Mouse (Mus musculus) layer of hippocampus, adult 18-20 months (tissue): ENCODE results near the gene Sipa1l3. TPM values are rescaled to one million over a fixed set of nuclear protein-coding genes. Genes with fewer than 3 reads are reported as not detected.
A peak's percentile ranks its signal among the peaks of the same experiment; 100 is the strongest.

Experiments used
- DNase-seq, 2 experiments: peaks; one replicate each; pipeline ENCODE4 v3.0.0; 2022; ENCODE audit warnings: low spot score in 2 of 2
- long read RNA-seq: library from polyadenylated mRNA; stranded (forward); transcript quantifications from one replicate; pipeline ENCODE4 v2.0.0, GENCODE M21; 2021
- total RNA-seq, 2 experiments: library from RNA; stranded (reverse); gene quantifications; 2 replicates each; pipeline ENCODE4 v1.2.3; 2021

Gene Sipa1l3
- total RNA-seq, result 100 to 1,000 TPM; 219 to 232 TPM
- long read RNA-seq, partial matches to known transcripts, result 58 of 147 reads
- long read RNA-seq, other reads (novel, unspliced or antisense), result 88 of 147 reads

- DNase-seq, result peak; percentile 96 to 99
Measured at GRCm38 (mm10) chr7:29518421-29519210, at the start of gene Sipa1l3. TSS of gene Sipa1l3 (minus strand) at chr7:29518641.

GRCm38 (mm10) chr7:29563006-29563405, 44.6 kb upstream of the Sipa1l3 start:
- DNase-seq, result no peak

- no peak for DNase-seq
Measured at GRCm38 (mm10) chr7:29561046-29561445, 42.6 kb upstream of the Sipa1l3 start.

GRCm38 (mm10) chr7:29559290-29559689, 40.8 kb upstream of the Sipa1l3 start:
- DNase-seq, result no peak

GRCm38 (mm10) chr7:29558744-29559143, 40.3 kb upstream of the Sipa1l3 start:
- DNase-seq, result no peak

GRCm38 (mm10) chr7:29556283-29556682, 37.8 kb upstream of the Sipa1l3 start:
- no peak for DNase-seq

GRCm38 (mm10) chr7:29555521-29555920, 37.1 kb upstream of the Sipa1l3 start:
- no peak for DNase-seq

- DNase-seq, result no peak
Measured at GRCm38 (mm10) chr7:29555051-29555450, 36.6 kb upstream of the Sipa1l3 start.

GRCm38 (mm10) chr7:29550691-29551090, 32.2 kb upstream of the Sipa1l3 start:
- DNase-seq, result no peak

GRCm38 (mm10) chr7:29541608-29542007, 23.2 kb upstream of the Sipa1l3 start:
- DNase-seq, result no peak

- no peak for DNase-seq
Measured at GRCm38 (mm10) chr7:29541186-29541585, 22.7 kb upstream of the Sipa1l3 start.

GRCm38 (mm10) chr7:29540631-29541030, 22.2 kb upstream of the Sipa1l3 start:
- DNase-seq, result no peak

- peak; percentile 61 to 84 for DNase-seq
Measured at GRCm38 (mm10) chr7:29523700-29524099, 5.3 kb upstream of the Sipa1l3 start.

GRCm38 (mm10) chr7:29521841-29522575, 3.6 kb upstream of the Sipa1l3 start:
- DNase-seq, result peak; percentile 80 to 93

- no peak for DNase-seq
Measured at GRCm38 (mm10) chr7:29521365-29521764, 2.9 kb upstream of the Sipa1l3 start.

GRCm38 (mm10) chr7:29520794-29521193, 2.4 kb upstream of the Sipa1l3 start:
- no peak for DNase-seq

- no peak for DNase-seq
Measured at GRCm38 (mm10) chr7:29519211-29519550, 740 bp upstream of the Sipa1l3 start.

- DNase-seq, result no peak
Measured at GRCm38 (mm10) chr7:29518054-29518420, 404 bp downstream of the Sipa1l3 start.

- DNase-seq, result peak; percentile 60 to 82
Measured at GRCm38 (mm10) chr7:29517178-29517577, 1.3 kb downstream of the Sipa1l3 start.

- no peak for DNase-seq
Measured at GRCm38 (mm10) chr7:29515652-29516051, 2.8 kb downstream of the Sipa1l3 start.

- DNase-seq, result no peak
Measured at GRCm38 (mm10) chr7:29512729-29513128, 5.7 kb downstream of the Sipa1l3 start.

- DNase-seq, result no peak
Measured at GRCm38 (mm10) chr7:29511598-29512275, 6.7 kb downstream of the Sipa1l3 start.
